Mouse (Mus musculus): ENCODE measurements around the gene Sesn3. TPM values are rescaled to one million over a fixed set of nuclear protein-coding genes. Genes with fewer than 3 reads are reported as not detected.

Gene Sesn3
- polyA plus RNA-seq, 1 experiment from 2014 or later = 33.6 TPM

DNA sequence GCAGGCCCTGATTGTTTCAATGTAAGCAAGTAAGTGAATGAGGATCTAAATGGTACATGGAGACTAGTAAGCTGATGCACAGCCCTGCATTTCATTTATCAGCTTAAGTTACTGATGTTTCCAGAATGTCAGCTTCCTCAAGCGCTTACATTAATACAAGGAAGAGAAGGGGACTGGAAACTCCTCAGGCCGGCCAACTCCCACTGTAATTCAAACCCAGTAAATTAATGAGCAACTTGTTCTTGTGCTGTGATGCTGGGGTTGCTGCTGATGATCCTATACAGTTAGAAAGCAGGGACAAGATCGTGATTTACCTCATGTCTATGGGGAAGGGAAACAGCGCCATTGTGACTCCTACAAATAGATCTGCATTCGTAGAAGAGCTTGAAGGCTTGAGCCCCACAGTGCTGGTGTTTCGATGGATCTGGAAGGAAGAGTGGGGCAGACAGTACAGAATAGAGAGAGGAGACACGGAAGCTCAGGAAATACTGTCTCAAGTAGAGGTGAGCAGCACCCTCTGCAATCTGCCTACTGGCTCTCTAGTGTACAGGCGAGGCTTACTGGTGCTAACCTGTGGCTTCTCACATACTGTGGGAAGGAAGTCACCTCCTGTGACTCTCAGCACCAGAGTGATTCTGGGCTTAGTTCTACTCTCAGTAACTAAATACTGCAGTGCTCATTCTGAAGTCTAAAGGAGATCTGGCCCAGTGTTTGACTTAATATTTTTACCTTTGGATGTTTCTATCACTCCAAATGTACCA, 21.0 kb downstream of the Sesn3 start:
- H3K27ac ChIP-seq (ENCODE audit: low read depth, low read length) = no peak overlapping the region
- H3K9me3 ChIP-seq (ENCODE audit: control insufficient read depth, low read length) = no peaks in the 10 kb centered on the region
- WGBS = 93% methylated on average over 8 of the region's 8 CpGs
- H3K9ac ChIP-seq (replicated peaks; ENCODE audit: low read depth, low read length) = no peak overlapping the region
- no peak overlapping the region for H3K4me2 ChIP-seq (ENCODE audit: low read depth, low read length)
- no peaks in the 10 kb centered on the region for H3K27me3 ChIP-seq (ENCODE audit: control insufficient read depth, insufficient read depth, low read length)
- ATAC-seq (ENCODE audit: low read depth) = no peak
- no peaks in the 10 kb centered on the region for H3K36me3 ChIP-seq (ENCODE audit: control insufficient read depth, insufficient read depth, low read length)
- H3K4me3 ChIP-seq (ENCODE audit: low read depth, low read length) = no peak overlapping the region
- H3K4me1 ChIP-seq (ENCODE audit: control insufficient read depth, insufficient read depth, low read length) = no peaks in the 10 kb centered on the region

DNA sequence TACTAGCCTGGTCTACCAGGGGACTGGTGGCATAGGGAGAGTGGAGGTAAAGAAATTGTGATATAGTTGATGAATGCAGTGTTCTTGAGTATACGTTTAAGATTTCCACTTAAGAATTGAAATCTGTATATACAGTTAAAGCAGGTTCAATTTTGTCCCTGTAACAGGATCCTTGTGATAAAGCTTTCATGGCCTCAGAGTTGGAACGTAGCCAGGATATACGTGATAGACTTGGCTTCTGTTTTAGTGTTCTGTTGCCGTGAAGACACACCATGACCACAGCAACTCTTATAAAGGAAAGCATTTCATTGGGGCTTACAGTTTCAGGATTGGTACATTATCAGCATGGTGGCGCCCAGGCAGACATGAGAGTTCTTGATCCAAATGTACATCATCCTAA, 22.3 kb downstream of the Sesn3 start:
- H3K4me2 ChIP-seq (ENCODE audit: low read depth, low read length) = no peak overlapping the region
- 77% methylated on average over 5 of the region's 5 CpGs for WGBS
- H3K27ac ChIP-seq (ENCODE audit: low read depth, low read length) = no peak overlapping the region
- H3K4me3 ChIP-seq (ENCODE audit: low read depth, low read length) = no peak overlapping the region
- no peaks in the 10 kb centered on the region for H3K4me1 ChIP-seq (ENCODE audit: control insufficient read depth, insufficient read depth, low read length)
- no peak overlapping the region for H3K9ac ChIP-seq (replicated peaks; ENCODE audit: low read depth, low read length)
- H3K9me3 ChIP-seq (ENCODE audit: control insufficient read depth, low read length) = no peaks in the 10 kb centered on the region
- no peaks in the 10 kb centered on the region for H3K27me3 ChIP-seq (ENCODE audit: control insufficient read depth, insufficient read depth, low read length)
- no peaks in the 10 kb centered on the region for H3K36me3 ChIP-seq (ENCODE audit: control insufficient read depth, insufficient read depth, low read length)
- no peak for ATAC-seq (ENCODE audit: low read depth)

DNA sequence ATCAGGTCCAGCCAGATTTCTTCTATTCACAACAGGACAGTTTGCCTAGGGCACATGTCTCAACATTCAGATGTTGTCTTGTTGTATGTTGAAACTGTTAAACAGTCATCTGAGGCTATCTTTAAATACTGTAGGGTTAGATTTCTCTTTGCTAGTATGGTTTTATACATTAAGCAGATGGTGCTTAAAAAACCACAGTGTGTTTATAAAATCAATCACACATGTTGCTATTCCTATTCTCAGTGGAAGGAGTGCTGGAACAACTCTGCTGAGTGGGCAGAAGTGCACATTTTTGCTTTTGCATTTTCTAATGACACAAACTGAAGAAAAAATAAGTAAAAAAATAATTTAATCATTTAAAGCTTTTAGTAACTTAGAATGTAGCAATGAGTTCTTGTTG, 25.0 kb downstream of the Sesn3 start:
- ATAC-seq (ENCODE audit: low read depth) = no peak
- H3K9me3 ChIP-seq (ENCODE audit: control insufficient read depth, low read length) = no peaks in the 10 kb centered on the region
- H3K27ac ChIP-seq (ENCODE audit: low read depth, low read length) = no peak overlapping the region

DNA sequence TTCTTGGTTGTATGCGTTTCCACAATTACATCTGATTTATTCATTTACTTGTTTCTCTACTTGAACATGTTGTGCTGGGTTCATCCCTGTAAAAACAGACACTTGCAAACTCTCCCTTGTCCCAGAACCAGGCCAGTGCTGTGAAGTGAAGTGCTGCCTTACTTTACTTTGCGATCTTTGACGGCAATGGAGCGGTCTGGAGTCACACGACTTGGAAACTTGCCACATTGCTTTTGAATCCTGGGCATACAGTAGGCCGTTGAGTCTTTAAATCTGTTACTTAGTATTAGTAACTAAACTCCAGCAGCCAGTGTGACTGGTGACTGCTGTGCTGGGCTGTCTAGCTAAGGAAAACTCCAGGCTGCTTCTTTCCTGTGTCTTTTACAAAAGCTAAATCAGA, 25.9 kb downstream of the Sesn3 start:
- 60% methylated on average over 6 of the region's 6 CpGs for WGBS
- no peak for ATAC-seq (ENCODE audit: low read depth)

More for the DNA sequence above, 25.0 kb downstream of the Sesn3 start:
- H3K4me3 ChIP-seq (ENCODE audit: low read depth, low read length) = no peak overlapping the region
- no peaks in the 10 kb centered on the region for H3K27me3 ChIP-seq (ENCODE audit: control insufficient read depth, insufficient read depth, low read length)
- H3K4me2 ChIP-seq (ENCODE audit: low read depth, low read length) = no peak overlapping the region
- H3K4me1 ChIP-seq (ENCODE audit: control insufficient read depth, insufficient read depth, low read length) = no peaks in the 10 kb centered on the region; the same call in 1 of the 2 replicates
- no peak overlapping the region for H3K9ac ChIP-seq (replicated peaks; ENCODE audit: low read depth, low read length)
- no peaks in the 10 kb centered on the region for H3K36me3 ChIP-seq (ENCODE audit: control insufficient read depth, insufficient read depth, low read length)

DNA sequence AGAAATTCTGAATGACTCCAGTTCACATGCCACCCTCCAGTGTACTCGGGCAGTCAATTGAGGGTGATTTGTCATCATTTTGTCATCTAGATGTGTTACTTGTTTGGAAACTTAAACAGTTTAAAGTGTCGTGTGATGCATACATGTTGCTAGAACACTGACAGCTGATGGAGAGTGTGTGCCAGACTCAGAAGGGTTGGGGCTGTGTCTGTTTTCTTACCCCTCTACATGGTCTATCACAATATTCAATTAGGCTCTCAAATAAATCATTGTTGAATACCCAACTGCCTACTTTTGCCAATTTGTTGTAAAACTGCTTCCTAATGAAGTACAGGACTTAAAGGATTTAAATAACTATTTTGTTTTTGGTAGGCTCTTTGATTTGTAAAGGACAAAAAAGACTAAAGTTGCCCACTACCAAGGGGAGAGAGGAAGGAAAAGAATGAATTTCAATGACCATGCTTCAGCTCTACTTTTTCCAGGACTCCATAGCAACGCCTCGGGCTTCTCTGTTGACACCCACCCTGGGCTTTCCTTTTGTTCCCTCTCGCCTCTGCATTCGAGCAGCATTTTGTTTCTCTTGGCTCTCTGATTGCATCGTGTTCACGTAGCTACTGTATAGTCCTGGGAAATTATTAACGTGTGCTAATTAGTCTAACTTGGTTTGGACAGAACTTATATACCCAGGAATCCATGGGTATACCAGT, 29.5 kb downstream of the Sesn3 start:
- H3K4me3 ChIP-seq (ENCODE audit: low read depth, low read length) = no peak overlapping the region
- H3K27ac ChIP-seq (ENCODE audit: low read depth, low read length) = no peak overlapping the region
- no peak overlapping the region for H3K9ac ChIP-seq (replicated peaks; ENCODE audit: low read depth, low read length)
- H3K4me1 ChIP-seq (ENCODE audit: control insufficient read depth, insufficient read depth, low read length) = no peaks in the 10 kb centered on the region; the same call in 1 of the 2 replicates
- no peaks in the 10 kb centered on the region for H3K9me3 ChIP-seq (ENCODE audit: control insufficient read depth, low read length)
- H3K27me3 ChIP-seq (ENCODE audit: control insufficient read depth, insufficient read depth, low read length) = no peaks in the 10 kb centered on the region
- H3K4me2 ChIP-seq (ENCODE audit: low read depth, low read length) = no peak overlapping the region
- ATAC-seq (ENCODE audit: low read depth) = peak; percentile 68; the same call in 1 of the 2 replicates
- WGBS = 30% methylated on average over 9 of the region's 9 CpGs
- H3K36me3 ChIP-seq (ENCODE audit: control insufficient read depth, insufficient read depth, low read length) = peaks cover 6% of the 10 kb centered on the region

More for the DNA sequence above, 25.9 kb downstream of the Sesn3 start:
- no peak overlapping the region for H3K4me2 ChIP-seq (ENCODE audit: low read depth, low read length)
- no peaks in the 10 kb centered on the region for H3K36me3 ChIP-seq (ENCODE audit: control insufficient read depth, insufficient read depth, low read length)
- no peak overlapping the region for H3K9ac ChIP-seq (replicated peaks; ENCODE audit: low read depth, low read length)
- H3K27ac ChIP-seq (ENCODE audit: low read depth, low read length) = no peak overlapping the region
- no peaks in the 10 kb centered on the region for H3K9me3 ChIP-seq (ENCODE audit: control insufficient read depth, low read length)
- H3K27me3 ChIP-seq (ENCODE audit: control insufficient read depth, insufficient read depth, low read length) = no peaks in the 10 kb centered on the region
- no peak overlapping the region for H3K4me3 ChIP-seq (ENCODE audit: low read depth, low read length)
- H3K4me1 ChIP-seq (ENCODE audit: control insufficient read depth, insufficient read depth, low read length) = no peaks in the 10 kb centered on the region; the same call in 1 of the 2 replicates

DNA sequence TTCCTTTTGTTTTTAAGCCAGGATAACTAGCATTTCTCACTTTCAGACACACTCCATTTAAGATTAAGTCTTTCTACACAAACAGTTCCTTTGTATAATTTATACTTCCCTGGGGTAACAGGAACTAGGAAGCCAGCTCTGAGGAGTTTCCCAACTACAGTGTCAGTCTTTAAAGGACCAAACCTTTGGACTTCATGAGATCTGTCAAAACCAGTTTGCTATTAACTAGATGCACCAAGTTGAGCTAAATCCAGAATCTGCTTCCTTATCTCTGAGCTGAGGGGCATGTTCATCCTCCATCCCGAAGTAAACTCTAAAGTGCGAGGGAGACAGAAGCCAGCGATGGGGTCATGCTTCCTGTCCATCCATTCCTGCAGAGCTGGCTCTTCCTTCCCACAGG, 32.5 kb downstream of the Sesn3 start:
- no peaks in the 10 kb centered on the region for H3K27me3 ChIP-seq (ENCODE audit: control insufficient read depth, insufficient read depth, low read length)
- ATAC-seq (ENCODE audit: low read depth) = no peak
- no peak overlapping the region for H3K9ac ChIP-seq (replicated peaks; ENCODE audit: low read depth, low read length)
- no peak overlapping the region for H3K4me2 ChIP-seq (ENCODE audit: low read depth, low read length)
- no peaks in the 10 kb centered on the region for H3K9me3 ChIP-seq (ENCODE audit: control insufficient read depth, low read length)
- H3K36me3 ChIP-seq (ENCODE audit: control insufficient read depth, insufficient read depth, low read length) = peaks cover 15% of the 10 kb centered on the region
- H3K27ac ChIP-seq (ENCODE audit: low read depth, low read length) = no peak overlapping the region
- no peak overlapping the region for H3K4me3 ChIP-seq (ENCODE audit: low read depth, low read length)
- 96% methylated on average over 3 of the region's 3 CpGs for WGBS
- no peaks in the 10 kb centered on the region; the same call in 1 of the 2 replicates for H3K4me1 ChIP-seq (ENCODE audit: control insufficient read depth, insufficient read depth, low read length)

DNA sequence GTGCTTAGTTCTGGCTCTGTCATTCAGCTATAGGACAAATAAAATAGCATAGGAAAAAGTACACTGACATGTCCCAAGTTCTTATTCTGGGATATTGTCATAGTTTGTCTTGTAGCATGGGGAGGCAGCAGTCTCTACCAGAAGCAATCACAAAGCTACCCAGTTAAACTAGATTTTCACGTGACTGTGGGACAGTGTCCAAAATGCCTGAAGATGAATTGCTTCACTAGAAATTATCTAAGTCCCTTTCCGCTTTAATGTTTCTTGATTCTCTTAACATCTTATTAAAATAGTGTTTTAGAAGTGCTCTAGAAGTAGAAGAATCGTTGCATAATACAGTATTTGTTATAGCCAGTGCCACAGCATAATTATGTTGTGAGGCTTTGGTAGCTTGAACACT, 39.1 kb downstream of the Sesn3 start:
- peaks cover 31% of the 10 kb centered on the region for H3K36me3 ChIP-seq (ENCODE audit: control insufficient read depth, insufficient read depth, low read length)
- ATAC-seq (ENCODE audit: low read depth) = no peak
- 92% methylated on average over 3 of the region's 3 CpGs for WGBS
- no peaks in the 10 kb centered on the region for H3K4me1 ChIP-seq (ENCODE audit: control insufficient read depth, insufficient read depth, low read length)
- no peak overlapping the region for H3K9ac ChIP-seq (replicated peaks; ENCODE audit: low read depth, low read length)
- H3K27me3 ChIP-seq (ENCODE audit: control insufficient read depth, insufficient read depth, low read length) = no peaks in the 10 kb centered on the region
- H3K9me3 ChIP-seq (ENCODE audit: control insufficient read depth, low read length) = no peaks in the 10 kb centered on the region
- H3K27ac ChIP-seq (ENCODE audit: low read depth, low read length) = no peak overlapping the region
- H3K4me2 ChIP-seq (ENCODE audit: low read depth, low read length) = no peak overlapping the region
- H3K4me3 ChIP-seq (ENCODE audit: low read depth, low read length) = no peak overlapping the region

DNA sequence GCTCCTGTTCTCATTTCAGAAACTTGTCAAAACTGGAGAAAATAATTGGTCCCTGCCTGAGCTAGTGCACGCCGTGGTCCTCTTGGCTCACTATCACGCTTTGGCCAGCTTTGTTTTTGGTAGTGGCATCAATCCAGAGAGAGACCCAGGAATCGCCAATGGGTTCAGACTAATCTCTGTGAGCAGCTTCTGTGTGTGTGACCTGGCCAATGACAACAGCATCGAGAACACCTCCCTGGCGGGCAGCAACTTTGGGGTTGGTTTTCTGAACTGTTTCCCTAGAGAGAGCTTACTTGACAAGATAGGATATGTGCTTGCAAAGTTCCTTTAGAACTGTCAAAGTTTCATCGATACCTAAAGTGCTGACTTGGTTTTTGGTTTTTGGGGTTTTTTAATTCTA, 39.6 kb downstream of the Sesn3 start:
- ATAC-seq (ENCODE audit: low read depth) = no peak
- H3K27ac ChIP-seq (ENCODE audit: low read depth, low read length) = no peak overlapping the region
- no peak overlapping the region for H3K9ac ChIP-seq (replicated peaks; ENCODE audit: low read depth, low read length)
- 94% methylated on average over 7 of the region's 7 CpGs for WGBS
- no peaks in the 10 kb centered on the region for H3K27me3 ChIP-seq (ENCODE audit: control insufficient read depth, insufficient read depth, low read length)
- no peaks in the 10 kb centered on the region for H3K4me1 ChIP-seq (ENCODE audit: control insufficient read depth, insufficient read depth, low read length)
- H3K9me3 ChIP-seq (ENCODE audit: control insufficient read depth, low read length) = no peaks in the 10 kb centered on the region
- no peak overlapping the region for H3K4me3 ChIP-seq (ENCODE audit: low read depth, low read length)
- H3K36me3 ChIP-seq (ENCODE audit: control insufficient read depth, insufficient read depth, low read length) = peaks cover 34% of the 10 kb centered on the region
- H3K4me2 ChIP-seq (ENCODE audit: low read depth, low read length) = no peak overlapping the region

DNA sequence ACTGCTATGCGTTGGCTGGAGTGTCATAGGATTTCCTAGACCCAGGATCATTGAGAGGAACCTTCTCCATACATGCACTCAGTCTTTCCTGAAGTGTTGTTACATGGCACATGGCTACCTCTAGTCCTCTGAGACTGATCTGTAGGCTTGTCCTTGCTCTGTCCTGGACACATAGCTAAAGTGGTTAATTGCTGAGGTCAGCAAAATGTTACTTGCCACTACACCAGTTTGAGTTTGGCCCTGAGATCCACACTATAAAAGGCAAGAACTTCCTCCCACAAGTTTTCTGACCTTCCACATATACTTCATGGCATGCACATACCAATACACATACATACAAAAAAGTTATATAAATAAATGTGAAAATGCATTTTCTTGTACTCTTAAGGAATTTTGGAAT, 41.8 kb downstream of the Sesn3 start:
- H3K9ac ChIP-seq (replicated peaks; ENCODE audit: low read depth, low read length) = no peak overlapping the region
- no peaks in the 10 kb centered on the region for H3K27me3 ChIP-seq (ENCODE audit: control insufficient read depth, insufficient read depth, low read length)
- no peaks in the 10 kb centered on the region for H3K9me3 ChIP-seq (ENCODE audit: control insufficient read depth, low read length)
- no peak overlapping the region for H3K27ac ChIP-seq (ENCODE audit: low read depth, low read length)
- H3K4me3 ChIP-seq (ENCODE audit: low read depth, low read length) = no peak overlapping the region
- 96% methylated on average over 1 of the region's 1 CpGs for WGBS
- no peak for ATAC-seq (ENCODE audit: low read depth)
- H3K4me2 ChIP-seq (ENCODE audit: low read depth, low read length) = no peak overlapping the region
- H3K4me1 ChIP-seq (ENCODE audit: control insufficient read depth, insufficient read depth, low read length) = no peaks in the 10 kb centered on the region
- peaks cover 40% of the 10 kb centered on the region for H3K36me3 ChIP-seq (ENCODE audit: control insufficient read depth, insufficient read depth, low read length)
